Mouse (Mus musculus) bone marrow macrophage, adult 2 months (primary cell): ENCODE results near the gene Gm9195.

Source experiments
- CTCF ChIP-seq: IDR thresholded peaks from 2 replicates; pipeline ENCODE4 v1.5.1; 2012; ENCODE audit warnings: low read depth, mild to moderate bottlenecking, low read length, moderate library complexity
- POLR2A ChIP-seq: IDR thresholded peaks from 2 replicates; pipeline ENCODE4 v1.6.1; 2012; ENCODE audit warnings: mild to moderate bottlenecking, low read depth, low read length, borderline replicate concordance

- TF ChIP-seq CTCF: no peak
- no peak for TF ChIP-seq POLR2A
Observed at GRCm38 (mm10) chr14:72506723-72507420, 15.2 kb upstream of the Gm9195 start.
